Mouse (Mus musculus) small intestine, adult 2 months (tissue): ENCODE data around the gene 4921536K21Rik. TPM values are rescaled to one million over a fixed set of nuclear protein-coding genes. Genes with fewer than 3 reads are reported as not detected.

Source experiments
- H3K27ac ChIP-seq: fragments of 200-500 bp; 2 replicates; pipeline ENCODE4 v1.5.1; 2012; ENCODE audit warnings: low read depth, low read length, control low read depth, inconsistent platforms; ENCODE audit not compliant: insufficient read depth
- H3K27me3 ChIP-seq: fragments of 200-500 bp; 2 replicates; pipeline ENCODE4 v1.6.1; 2012; ENCODE audit warnings: mild to moderate bottlenecking, moderate library complexity, low read length, inconsistent platforms; ENCODE audit not compliant: control insufficient read depth, insufficient read depth
- H3K36me3 ChIP-seq: fragments of 200-500 bp; 2 replicates; pipeline ENCODE4 v1.6.1; 2012; ENCODE audit warnings: mild to moderate bottlenecking, low read length, control low read depth, inconsistent platforms; ENCODE audit not compliant: control insufficient read depth, insufficient read depth
- H3K4me1 ChIP-seq: fragments of 200-500 bp; 2 replicates; pipeline ENCODE4 v1.6.1; 2012; ENCODE audit warnings: low read length, inconsistent platforms, mixed read lengths; ENCODE audit not compliant: control insufficient read depth, insufficient read depth, insufficient read length
- H3K4me3 ChIP-seq: fragments of 200-500 bp; 2 replicates; pipeline ENCODE4 v1.5.1; 2012; ENCODE audit warnings: low read depth, mild to moderate bottlenecking, control low read depth, inconsistent platforms, low read length, moderate library complexity
- CTCF ChIP-seq: fragments of 200-500 bp; IDR thresholded peaks from 2 replicates; pipeline ENCODE4 v1.5.1; 2012; ENCODE audit warnings: low read depth, mild to moderate bottlenecking, control low read depth, inconsistent platforms, low read length, moderate library complexity, mixed read lengths; ENCODE audit not compliant: insufficient replicate concordance, insufficient read length; ENCODE audit errors: extremely low read depth
- POLR2A ChIP-seq: fragments of 200-500 bp; IDR thresholded peaks from 2 replicates; pipeline ENCODE4 v1.6.1; 2012; ENCODE audit warnings: low read depth, mild to moderate bottlenecking, control low read depth, inconsistent platforms, low read length, moderate library complexity
- WGBS: fragments of 180-500 bp; shearing (Covaris S2); methylation state at CpG from one replicate; pipeline ENCODE4 v1.1.7; 2018; 5-methylcytosine and 5-hydroxymethylcytosine counted together
- polyA plus RNA-seq: library from polyadenylated mRNA; depleted of rRNA; stranded (reverse); fragments of >200 nt; gene quantifications from 2 replicates; pipeline ENCODE4 v1.2.3, GENCODE M21; 2012

Gene 4921536K21Rik
- polyA plus RNA-seq, 1 experiment = 0.06 TPM

DNA sequence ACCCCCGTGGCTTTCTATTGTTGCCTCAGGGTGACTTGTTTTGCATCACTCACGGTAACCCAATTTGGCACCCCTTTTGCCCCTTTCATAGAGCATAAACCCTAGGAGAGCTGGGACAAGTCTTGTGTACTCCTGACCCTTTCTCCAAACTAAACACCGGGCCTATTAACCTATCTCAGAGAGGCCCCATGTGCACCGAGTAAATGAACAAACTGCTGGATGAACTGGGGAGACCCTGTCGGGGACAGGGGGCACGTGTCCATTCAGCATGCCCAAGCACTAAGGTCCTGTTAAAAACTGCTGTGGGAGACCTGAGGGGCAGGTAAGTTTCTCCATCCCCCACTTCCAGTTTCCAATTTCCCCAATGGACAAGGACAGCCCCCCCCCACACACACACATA is 36.0 kb upstream of the 4921536K21Rik start:
- Histone ChIP-seq H3K36me3 (peaks cover 14% of the 10 kb centered on the region), H3K27ac (no peak overlapping the region), H3K4me3 (peak overlapping the region; percentile 68), H3K4me1 (no peaks in the 10 kb centered on the region; the same call in 1 of the 2 replicates), H3K27me3 (no peaks in the 10 kb centered on the region)
- TF ChIP-seq POLR2A (no peak), CTCF (no peak)
- 39% methylated on average over 6 of the region's 6 CpGs for WGBS

DNA sequence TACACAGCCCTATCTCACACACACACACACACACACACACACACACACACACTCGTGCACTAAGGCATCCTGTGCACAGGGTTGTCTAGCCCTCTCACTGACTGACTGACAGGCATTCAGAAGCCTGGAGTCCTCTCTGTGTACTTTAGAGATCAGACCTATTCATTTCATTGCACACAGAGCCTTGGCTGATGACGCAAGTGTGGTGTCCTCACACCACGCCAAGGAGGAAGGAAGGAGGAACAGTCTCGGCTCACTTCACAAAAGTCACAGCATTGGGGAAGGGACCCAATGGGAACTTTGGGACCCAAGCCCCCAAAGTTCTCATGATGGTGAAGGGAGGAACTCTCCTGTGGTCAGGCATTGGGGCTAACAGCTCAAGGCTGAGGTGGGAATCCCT is 35.1 kb upstream of the 4921536K21Rik start:
- Histone ChIP-seq H3K36me3 (peaks cover 22% of the 10 kb centered on the region), H3K27ac (no peak overlapping the region), H3K4me3 (peak overlapping the region; percentile 68; the same call in 1 of the 2 replicates), H3K27me3 (no peaks in the 10 kb centered on the region), H3K4me1 (no peaks in the 10 kb centered on the region; the same call in 1 of the 2 replicates)
- TF ChIP-seq CTCF (no peak), POLR2A (no peak)
- 56% methylated on average over 4 of the region's 4 CpGs for WGBS

DNA sequence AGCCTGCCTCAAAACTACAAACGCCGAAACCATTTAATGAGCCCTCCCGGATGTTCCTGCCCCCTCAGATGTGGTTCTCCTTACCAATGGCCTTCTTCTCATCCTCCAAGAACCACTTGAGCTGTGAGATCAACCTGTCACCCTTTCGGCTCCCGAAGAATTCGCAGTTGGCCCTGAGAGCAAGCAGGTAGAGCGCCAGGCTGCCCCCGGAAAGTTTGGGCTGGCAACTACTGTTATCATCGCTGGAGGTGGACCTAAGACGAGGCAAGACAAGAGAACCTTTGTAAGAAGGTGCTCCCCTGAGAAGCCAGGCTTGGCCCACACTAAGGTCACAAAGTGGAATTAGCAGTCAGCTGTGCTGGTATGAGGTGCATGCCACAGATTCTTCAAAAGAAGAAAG is 31.0 kb upstream of the 4921536K21Rik start:
- Histone ChIP-seq H3K27me3 (no peaks in the 10 kb centered on the region), H3K4me3 (no peak overlapping the region), H3K36me3 (peaks cover 45% of the 10 kb centered on the region), H3K27ac (no peak overlapping the region), H3K4me1 (no peaks in the 10 kb centered on the region; the same call in 1 of the 2 replicates)
- TF ChIP-seq CTCF (no peak), POLR2A (no peak)
- WGBS = 92% methylated on average over 10 of the region's 10 CpGs

DNA sequence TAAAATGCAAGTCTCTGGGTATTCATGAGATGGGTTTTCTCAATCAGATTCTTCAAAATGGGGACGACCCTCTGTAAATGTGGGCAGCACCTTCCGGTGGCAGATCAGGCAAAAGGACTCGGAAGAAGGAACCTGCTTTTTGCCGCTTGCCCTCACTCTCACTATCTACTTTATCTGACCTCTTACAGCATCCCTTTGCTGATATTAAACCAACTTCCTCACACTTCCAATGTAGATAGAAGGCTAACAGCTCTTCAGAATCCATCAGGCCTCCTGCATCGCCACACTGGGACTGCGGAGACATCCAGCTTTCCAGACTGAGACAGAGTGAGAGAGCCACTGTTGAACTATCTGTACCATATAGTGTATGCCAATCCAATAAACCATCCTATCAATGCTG is 27.8 kb upstream of the 4921536K21Rik start:
- TF ChIP-seq CTCF = no peak
- no peak for TF ChIP-seq POLR2A
- H3K4me1 ChIP-seq = no peaks in the 10 kb centered on the region
- peaks cover 56% of the 10 kb centered on the region for H3K36me3 ChIP-seq
- no peaks in the 10 kb centered on the region for H3K27me3 ChIP-seq
- 95% methylated on average over 6 of the region's 6 CpGs for WGBS
- no peak overlapping the region for H3K27ac ChIP-seq
- no peak overlapping the region for H3K4me3 ChIP-seq

DNA sequence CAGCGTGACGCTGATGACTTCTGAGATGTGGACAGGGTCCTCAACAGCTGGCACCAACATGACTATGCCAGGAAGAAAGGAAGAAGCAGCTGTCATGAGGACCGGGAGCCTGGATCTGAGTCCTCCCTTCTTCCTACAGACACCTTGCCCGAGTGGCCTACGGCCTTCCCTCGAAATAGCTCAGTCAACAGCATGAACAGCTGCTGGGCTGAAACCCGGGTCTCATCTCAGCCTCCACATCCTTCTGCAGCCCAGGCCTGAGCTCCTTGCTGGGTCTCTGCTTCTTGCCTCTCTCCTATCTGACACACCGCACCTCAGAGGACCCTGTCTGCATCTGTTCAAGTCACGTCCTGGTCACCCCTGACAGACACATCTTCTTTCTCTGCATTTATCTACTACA is 27.2 kb upstream of the 4921536K21Rik start:
- Histone ChIP-seq H3K36me3 (peaks cover 57% of the 10 kb centered on the region), H3K27ac (no peak overlapping the region), H3K27me3 (no peaks in the 10 kb centered on the region), H3K4me1 (no peaks in the 10 kb centered on the region), H3K4me3 (no peak overlapping the region)
- TF ChIP-seq CTCF (no peak), POLR2A (no peak)
- WGBS = 95% methylated on average over 9 of the region's 9 CpGs

DNA sequence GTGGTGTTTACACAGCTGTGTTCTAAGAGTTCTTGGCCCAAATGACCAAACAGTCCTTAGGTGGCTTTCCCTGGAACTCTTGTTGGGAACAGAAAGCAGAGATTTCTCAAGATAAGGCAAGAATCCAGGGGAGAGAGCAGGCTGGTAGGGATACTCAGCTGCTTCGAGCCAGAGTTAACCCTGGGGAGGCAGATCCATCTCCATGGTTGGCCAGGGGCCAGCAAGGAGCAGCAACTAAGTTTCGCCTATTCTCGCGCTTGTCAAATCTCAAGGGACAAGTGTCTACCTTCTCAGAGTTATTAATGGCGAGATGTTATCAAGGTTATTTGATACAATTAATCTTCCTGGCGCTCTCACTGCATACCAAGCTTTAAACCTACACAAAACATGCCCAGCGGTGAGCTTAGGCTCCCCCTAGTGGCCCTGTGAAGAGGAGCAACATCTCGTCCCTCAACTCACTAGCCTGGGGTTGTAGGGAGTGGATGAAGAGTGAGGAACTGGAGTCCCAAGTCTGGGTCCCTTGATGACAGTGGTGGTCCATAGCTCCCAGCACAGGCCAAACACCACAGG is 26.5 kb upstream of the 4921536K21Rik start:
- TF ChIP-seq CTCF = peak; percentile 84; the same call in 1 of the 2 replicates
- TF ChIP-seq POLR2A = no peak
- no peaks in the 10 kb centered on the region for H3K4me1 ChIP-seq
- WGBS = 35% methylated on average over 8 of the region's 8 CpGs
- H3K4me3 ChIP-seq = no peak overlapping the region
- H3K36me3 ChIP-seq = peaks cover 53% of the 10 kb centered on the region
- no peak overlapping the region for H3K27ac ChIP-seq
- no peaks in the 10 kb centered on the region for H3K27me3 ChIP-seq

DNA sequence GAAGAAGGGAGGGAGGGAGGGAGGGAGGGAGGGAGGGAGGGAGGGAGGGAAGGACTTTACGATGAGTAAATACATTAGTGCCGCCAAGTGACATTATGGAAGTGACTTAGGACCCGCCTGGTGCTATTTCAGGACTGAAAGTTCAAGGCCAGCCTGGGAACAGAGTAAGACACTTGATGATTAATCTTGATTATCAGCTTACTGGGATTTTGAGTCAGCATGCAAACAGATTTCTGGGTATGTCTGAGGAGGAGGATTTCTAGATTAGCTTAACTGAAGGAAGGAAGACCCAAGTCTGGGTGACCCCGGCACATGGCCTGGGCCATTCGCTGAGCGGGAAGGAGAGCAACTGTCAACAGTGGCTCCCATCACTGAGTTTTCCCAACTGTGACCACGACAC is 25.6 kb upstream of the 4921536K21Rik start:
- peaks cover 46% of the 10 kb centered on the region for H3K36me3 ChIP-seq
- 80% methylated on average over 7 of the region's 7 CpGs for WGBS
- no peak overlapping the region for H3K4me3 ChIP-seq
- no peaks in the 10 kb centered on the region for H3K4me1 ChIP-seq
- H3K27ac ChIP-seq = no peak overlapping the region
- TF ChIP-seq CTCF (no peak), POLR2A (no peak)
- H3K27me3 ChIP-seq = no peaks in the 10 kb centered on the region

DNA sequence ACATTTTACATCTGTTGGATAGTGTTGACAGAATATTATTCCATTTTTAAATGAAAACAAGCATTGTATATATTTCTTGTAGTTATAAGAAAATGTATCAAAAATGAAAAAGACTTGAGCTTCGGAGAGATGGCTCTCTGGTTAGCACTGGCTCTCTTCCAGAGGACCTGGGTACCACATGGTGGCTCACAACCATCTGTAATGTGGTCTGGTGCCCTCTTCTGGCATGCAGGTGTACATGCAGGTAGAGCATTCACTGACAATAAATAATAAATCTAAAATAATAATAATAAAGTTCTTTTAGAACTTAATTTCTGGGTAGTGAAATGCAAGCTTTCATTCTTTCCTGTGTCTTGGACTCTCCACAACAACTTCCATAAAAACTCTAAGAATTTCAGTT is 23.8 kb upstream of the 4921536K21Rik start:
- WGBS = 46% methylated on average over 1 of the region's 1 CpGs
- Histone ChIP-seq H3K36me3 (peaks cover 30% of the 10 kb centered on the region), H3K27ac (no peak overlapping the region), H3K27me3 (no peaks in the 10 kb centered on the region), H3K4me3 (no peak overlapping the region), H3K4me1 (peaks cover 4% of the 10 kb centered on the region; the same call in 1 of the 2 replicates)
- TF ChIP-seq CTCF = peak; percentile 55; the same call in 1 of the 2 replicates
- TF ChIP-seq POLR2A = no peak
